Mouse (Mus musculus) left cerebral cortex, postnatal 4 days (tissue): ENCODE measurements around the gene Syt13. TPM values are rescaled to one million over a fixed set of nuclear protein-coding genes. Genes with fewer than 3 reads are reported as not detected.

Source experiments
- DNase-seq: peaks from one replicate; pipeline ENCODE4 v3.0.0-alpha.2; 2022
- intact Hi-C: fragments of 180-260 bp; cut with DNase I; formaldehyde crosslinking; loops from one replicate; pipeline ENCODE4 v1.15.1; 2025
- total RNA-seq, 2 experiments: library from RNA; stranded (reverse); gene quantifications; 2 replicates each; pipeline ENCODE4 v1.2.3; 2021

The Syt13 gene
- total RNA-seq, 2 experiments from 2014 or later = 24.3 to 31.7 TPM

GRCm38 (mm10) chr2:92953450-92953849 lies 38.6 kb downstream of the Syt13 start:
- intact Hi-C loops = loop anchor here (10.0 kb wide), 1 partner anchor 49 kb away; no protein-coding TSS in a partner anchor
- peak; percentile 31 for DNase-seq

- DNase-seq = peak; percentile 79
- intact Hi-C loops = loop anchor here (10.0 kb wide), 1 partner anchor 50 kb away; no protein-coding TSS in a partner anchor
Measured at GRCm38 (mm10) chr2:92954404-92955114, 39.7 kb downstream of the Syt13 start.

GRCm38 (mm10) chr2:92956943-92957342 lies 42.0 kb downstream of the Syt13 start:
- intact Hi-C loops = loop anchor here (10.0 kb wide), 1 partner anchor 52 kb away; no protein-coding TSS in a partner anchor
- DNase-seq = no peak

GRCm38 (mm10) chr2:92958640-92959039 lies 43.7 kb downstream of the Syt13 start:
- intact Hi-C loops = loop anchor here (10.0 kb wide), 1 partner anchor 54 kb away; no protein-coding TSS in a partner anchor
- DNase-seq = no peak

GRCm38 (mm10) chr2:92964345-92964744 lies 49.4 kb downstream of the Syt13 start:
- intact Hi-C loops = no loop called here

GRCm38 (mm10) chr2:92966257-92966656 lies 51.4 kb downstream of the Syt13 start:
- DNase-seq = no peak
- intact Hi-C loops = no loop called here

More at GRCm38 (mm10) chr2:92964345-92964744, 49.4 kb downstream of the Syt13 start:
- DNase-seq = no peak

GRCm38 (mm10) chr2:92967032-92967838 lies 52.3 kb downstream of the Syt13 start:
- no peak for DNase-seq
- intact Hi-C loops = no loop called here

GRCm38 (mm10) chr2:92967839-92968166 lies 52.9 kb downstream of the Syt13 start:
- no peak for DNase-seq
- intact Hi-C loops = no loop called here

GRCm38 (mm10) chr2:92971069-92971468 lies 56.2 kb downstream of the Syt13 start:
- DNase-seq = no peak
- intact Hi-C loops = no loop called here

GRCm38 (mm10) chr2:92971536-92971935 lies 56.6 kb downstream of the Syt13 start:
- intact Hi-C loops = no loop called here
- no peak for DNase-seq

GRCm38 (mm10) chr2:92972071-92972470 lies 57.2 kb downstream of the Syt13 start:
- peak; percentile 54 for DNase-seq
- intact Hi-C loops = no loop called here

- intact Hi-C loops = no loop called here
- no peak for DNase-seq
Measured at GRCm38 (mm10) chr2:92973646-92974045, 58.7 kb downstream of the Syt13 start.

GRCm38 (mm10) chr2:92975031-92975790 lies 60.3 kb downstream of the Syt13 start:
- no peak for DNase-seq
- intact Hi-C loops = no loop called here

GRCm38 (mm10) chr2:92980165-92980564 lies 65.3 kb downstream of the Syt13 start:
- intact Hi-C loops = no loop called here
- DNase-seq = no peak

GRCm38 (mm10) chr2:92982591-92983272 lies 67.8 kb downstream of the Syt13 start:
- no peak for DNase-seq
- intact Hi-C loops = no loop called here

- no peak for DNase-seq
- intact Hi-C loops = no loop called here
Measured at GRCm38 (mm10) chr2:92983273-92983620, 68.3 kb downstream of the Syt13 start.

- intact Hi-C loops = no loop called here
- DNase-seq = no peak
Measured at GRCm38 (mm10) chr2:92984321-92985108, 69.6 kb downstream of the Syt13 start.

- DNase-seq = no peak
- intact Hi-C loops = no loop called here
Measured at GRCm38 (mm10) chr2:92985171-92985570, 70.3 kb downstream of the Syt13 start.

- intact Hi-C loops = no loop called here
- DNase-seq = no peak
Measured at GRCm38 (mm10) chr2:92985600-92985999, 70.7 kb downstream of the Syt13 start.

- intact Hi-C loops = no loop called here
- no peak for DNase-seq
Measured at GRCm38 (mm10) chr2:92987108-92987618, 72.3 kb downstream of the Syt13 start.
